Mouse (Mus musculus): ENCODE measurements around the gene Tmtc1.

- TF ChIP-seq TAL1 (IDR thresholded peaks at IDR 0.05; ENCODE audit: low read length) (no peak), GATA1 (IDR thresholded peaks at IDR 0.05; ENCODE audit: low read length) (peak; percentile 30; the same call in 1 of the 2 replicates)
These were observed 232.8 kb downstream of the Tmtc1 start for GRCm38 (mm10) chr6:148211391-148211876.

Measured in erythroblast, embryonic 14.5 days (primary cell).